Mouse (Mus musculus) G1E (cell line): ENCODE results near the gene Nppc.

Source experiments
- CTCF ChIP-seq: IDR thresholded peaks from 2 replicates; pipeline ENCODE4 v1.5.1; 2012; ENCODE audit warnings: low read depth, low read length, inconsistent platforms, mixed read lengths
- TAL1 ChIP-seq: conservative IDR thresholded peaks from 2 replicates; pipeline ENCODE4 v1.6.1; 2012; ENCODE audit warnings: low read depth, low read length, inconsistent platforms, mixed read lengths

DNA sequence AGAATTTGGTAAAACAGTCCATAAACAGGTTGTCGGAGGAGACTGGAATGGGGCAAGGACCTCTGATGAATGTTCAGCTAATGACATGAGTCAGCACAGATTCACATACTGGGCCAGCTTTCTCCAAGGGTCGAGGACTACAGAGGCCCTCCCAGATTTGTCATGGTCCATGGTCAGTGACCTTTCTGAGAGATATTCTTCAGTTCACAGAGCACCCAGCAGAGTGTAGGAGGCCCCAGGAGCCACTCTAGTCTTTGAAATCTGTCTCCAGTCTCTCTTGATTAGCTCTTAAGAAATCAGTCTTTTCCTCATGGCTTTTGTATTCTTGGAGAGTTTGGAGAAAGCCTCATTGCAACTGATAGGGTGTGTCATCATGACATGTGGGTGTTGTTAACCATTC lies 48.1 kb downstream of the Nppc start:
- TF ChIP-seq CTCF (no peak), TAL1 (no peak)
